Comparison of ENCODE assay signal across 18 mouse cellular contexts in the genomic region with DNA sequence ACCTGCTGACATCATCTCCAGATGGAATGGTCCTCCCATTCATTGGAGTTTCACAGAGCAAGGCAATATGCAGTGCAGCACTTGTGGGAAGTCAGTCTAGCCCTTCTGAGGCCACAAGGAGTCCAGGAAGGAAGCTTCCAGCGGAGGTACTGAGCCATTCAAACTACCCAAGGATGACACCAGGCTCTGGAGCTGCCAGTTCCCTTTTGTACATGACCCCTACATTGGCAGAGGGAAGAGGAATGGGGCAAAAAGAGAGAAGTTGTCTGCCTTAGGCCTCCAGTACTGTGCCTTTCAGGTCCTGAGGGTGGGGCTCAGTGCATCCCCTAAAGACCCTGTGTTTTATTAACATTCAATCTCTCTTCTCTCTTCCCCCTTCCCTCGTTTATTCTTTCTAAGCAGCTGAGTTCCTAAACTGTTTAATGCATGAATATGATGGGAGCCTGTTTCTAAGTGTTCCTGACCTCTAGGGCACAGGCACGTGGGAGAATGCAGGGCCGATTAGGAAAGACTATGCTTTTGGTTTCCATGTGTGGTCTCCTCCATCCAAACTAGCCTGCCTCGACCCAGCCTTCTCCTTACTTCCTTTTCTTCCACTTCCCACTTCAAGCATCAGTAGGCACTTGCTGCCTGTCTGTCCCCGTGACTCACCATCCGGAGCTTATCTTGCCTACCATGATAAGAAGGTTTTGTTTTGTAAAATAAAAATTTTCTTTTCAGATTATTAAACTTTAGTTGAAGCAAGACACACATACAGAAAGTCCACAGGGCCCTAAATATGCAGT. TPM values are rescaled to one million over a fixed set of nuclear protein-coding genes. Genes with fewer than 3 reads are reported as not detected.
DNase-seq lines count a peak whose midpoint lies in the region; ATAC-seq and TF ChIP-seq lines count a peak whose summit lies in the region.
"Had no signal": no experiment of that assay in that cellular context is flagged by ENCODE, and none has a peak within 500 bp of the region (broad histone marks: within the 10 kb centered on the region; RNA-seq: fewer than 3 reads in every experiment).

No protein-coding gene starts in this region.

- WGBS in midbrain, embryonic 15.5 days = 77% methylated on average over 7 of the region's 7 CpGs
- 77% methylated on average over 7 of the region's 7 CpGs for WGBS in midbrain, embryonic 13.5 days

- no peak overlapping the region for H3K27ac ChIP-seq in layer of hippocampus, adult 2 months
- peak overlapping the region; percentile 35 for H3K27ac ChIP-seq in brown adipose tissue, adult 24 weeks (replicated peaks; ENCODE audit: low read depth, low read length)
- H3K27ac ChIP-seq in midbrain, embryonic 15.5 days = no peak overlapping the region
- H3K27ac ChIP-seq in midbrain, embryonic 13.5 days = no peak overlapping the region

- peak; percentile 30 for DNase-seq in layer of hippocampus, adult 11-12 months (ENCODE audit: low spot score)
- no peak for DNase-seq in layer of hippocampus, adult 2 months (ENCODE audit: low spot score in 2 of 2)
- peak; percentile 88 for DNase-seq in 416B (ENCODE audit: low read depth)
- DNase-seq in testis, postnatal 14 days (ENCODE audit: low spot score) = no peak
- DNase-seq: adrenal gland, postnatal 25 days; B cell, adult 2 months; gastrocnemius, postnatal 36 days; heart, postnatal 4 days; kidney, adult 8-10 months; right cerebral cortex, adult 18-20 months; spleen, adult 18-20 months; thymus, postnatal 36 days had no signal

- no peaks in the 10 kb centered on the region for H3K27me3 ChIP-seq in megakaryocyte, embryonic 14.5 days (replicated peaks)
- no peaks in the 10 kb centered on the region for H3K27me3 ChIP-seq in midbrain, embryonic 15.5 days (replicated peaks)
- no peaks in the 10 kb centered on the region for H3K27me3 ChIP-seq in midbrain, embryonic 13.5 days
- H3K27me3 ChIP-seq: heart, embryonic 12.5 days had no signal

- peaks cover 6% of the 10 kb centered on the region; the same call in 1 of the 2 replicates for H3K4me1 ChIP-seq in brown adipose tissue, adult 24 weeks (ENCODE audit: control insufficient read depth, insufficient read depth, insufficient read length, low read length)
- peaks cover 82% of the 10 kb centered on the region for H3K4me1 ChIP-seq in megakaryocyte, embryonic 14.5 days
- H3K4me1 ChIP-seq in midbrain, embryonic 15.5 days = peaks cover 25% of the 10 kb centered on the region
- H3K4me1 ChIP-seq in midbrain, embryonic 13.5 days (replicated peaks) = peaks cover 30% of the 10 kb centered on the region

- no peak for TF ChIP-seq CTCF in layer of hippocampus, adult 2 months (conservative IDR thresholded peaks at IDR 0.05)

- no peaks in the 10 kb centered on the region for H3K9me3 ChIP-seq in megakaryocyte, embryonic 14.5 days
- no peaks in the 10 kb centered on the region for H3K9me3 ChIP-seq in midbrain, embryonic 15.5 days
- H3K9me3 ChIP-seq in midbrain, embryonic 13.5 days = no peaks in the 10 kb centered on the region
- H3K9me3 ChIP-seq: heart, embryonic 12.5 days had no signal

- no peak overlapping the region for H3K9ac ChIP-seq in midbrain, embryonic 15.5 days
- no peak overlapping the region for H3K9ac ChIP-seq in midbrain, embryonic 13.5 days (replicated peaks)
- H3K9ac ChIP-seq: heart, embryonic 12.5 days had no signal

- H3K4me2 ChIP-seq in midbrain, embryonic 15.5 days = no peak overlapping the region
- H3K4me2 ChIP-seq in midbrain, embryonic 13.5 days (replicated peaks) = no peak overlapping the region
- H3K4me2 ChIP-seq: heart, embryonic 12.5 days had no signal

- no peak for ATAC-seq in midbrain, embryonic 15.5 days (replicated peaks)
- ATAC-seq in midbrain, embryonic 13.5 days = no peak

- H3K36me3 ChIP-seq in megakaryocyte, embryonic 14.5 days (replicated peaks; ENCODE audit: low read length) = peaks cover 11% of the 10 kb centered on the region
- no peaks in the 10 kb centered on the region for H3K36me3 ChIP-seq in midbrain, embryonic 15.5 days (replicated peaks)
- no peaks in the 10 kb centered on the region for H3K36me3 ChIP-seq in midbrain, embryonic 13.5 days
- H3K36me3 ChIP-seq: heart, embryonic 12.5 days had no signal

- no peak overlapping the region for H3K4me3 ChIP-seq in layer of hippocampus, adult 2 months
- H3K4me3 ChIP-seq in brown adipose tissue, adult 24 weeks (ENCODE audit: insufficient read depth, low read depth, low read length) = no peak overlapping the region
- peak overlapping the region; percentile 89 for H3K4me3 ChIP-seq in megakaryocyte, embryonic 14.5 days (replicated peaks)
- H3K4me3 ChIP-seq in midbrain, embryonic 15.5 days = no peak overlapping the region
- H3K4me3 ChIP-seq in midbrain, embryonic 13.5 days (replicated peaks) = no peak overlapping the region
- H3K4me3 ChIP-seq: heart, embryonic 12.5 days; myocyte had no signal

RNA-seq across cellular contexts. Expression of a gene that starts 2.0 kb away (rescaled TPM):
- total RNA-seq in layer of hippocampus, adult 2 months (2021) = 1 to 10 TPM; 2.1 to 2.4 TPM
- 1.0 and 1.7 TPM in 2 replicates for polyA plus RNA-seq in brown adipose tissue, adult 24 weeks (2012; ENCODE audit: insufficient read depth, insufficient read length, missing spikeins)
- polyA plus RNA-seq in megakaryocyte, embryonic 14.5 days (2012; ENCODE audit: insufficient read depth, low replicate concordance) = 1.5 TPM in 2 replicates
- 0.28 and 0.63 TPM in 2 replicates for polyA plus RNA-seq in midbrain, embryonic 15.5 days (2015; fragmentation: Nextera tagmentation; extraction: Ambion mirVana)
- 0.30 and 0.36 TPM in 2 replicates for polyA plus RNA-seq in midbrain, embryonic 13.5 days (2015; fragmentation: Nextera tagmentation; extraction: Ambion mirVana)

Comparison
In these comparisons a context has a peak if more than half of its experiments do, and no peak if none do; other contexts are left out.
1. DNase-seq: peak in layer of hippocampus, adult 11-12 months (single experiment) and 416B (single experiment); none in layer of hippocampus, adult 2 months (0 of 2) and testis, postnatal 14 days (single experiment).